Mouse (Mus musculus): Measurements from ENCODE around the gene Ypel2.

Ypel2 gene

GRCm38 (mm10) chr11:86995625-86996221, 2.2 kb upstream of the Ypel2 start:
- peak; percentile 42 to 53 for DNase-seq (ENCODE audit: low spot score in 2 of 2)

GRCm38 (mm10) chr11:86994791-86995624, 1.5 kb upstream of the Ypel2 start:
- no peak for DNase-seq (ENCODE audit: low spot score in 2 of 2)

GRCm38 (mm10) chr11:86994330-86994729, 823 bp upstream of the Ypel2 start:
- no peak for DNase-seq (ENCODE audit: low spot score in 2 of 2)

GRCm38 (mm10) chr11:86992461-86992988, 982 bp downstream of the Ypel2 start:
- no peak for DNase-seq (ENCODE audit: low spot score in 2 of 2)

- no peak for DNase-seq (ENCODE audit: low spot score in 2 of 2)
These were observed 2.3 kb downstream of the Ypel2 start for GRCm38 (mm10) chr11:86991241-86991640.

- no peak for DNase-seq (ENCODE audit: low spot score in 2 of 2)
These were observed 3.2 kb downstream of the Ypel2 start for GRCm38 (mm10) chr11:86990309-86990708.

GRCm38 (mm10) chr11:86984990-86985389, 8.5 kb downstream of the Ypel2 start:
- no peak for DNase-seq (ENCODE audit: low spot score in 2 of 2)

GRCm38 (mm10) chr11:86983056-86983455, 10.5 kb downstream of the Ypel2 start:
- DNase-seq (ENCODE audit: low spot score in 2 of 2), result no peak

- no peak for DNase-seq (ENCODE audit: low spot score in 2 of 2)
These were observed 12.2 kb downstream of the Ypel2 start for GRCm38 (mm10) chr11:86981229-86981791.

- no peak for DNase-seq (ENCODE audit: low spot score in 2 of 2)
These were observed 13.0 kb downstream of the Ypel2 start for GRCm38 (mm10) chr11:86980526-86980925.

GRCm38 (mm10) chr11:86979799-86980198, 13.7 kb downstream of the Ypel2 start:
- DNase-seq (ENCODE audit: low spot score in 2 of 2), result no peak

GRCm38 (mm10) chr11:86977242-86977641, 16.3 kb downstream of the Ypel2 start:
- DNase-seq (ENCODE audit: low spot score in 2 of 2), result no peak

GRCm38 (mm10) chr11:86974401-86974800, 19.1 kb downstream of the Ypel2 start:
- DNase-seq (ENCODE audit: low spot score in 2 of 2), result no peak

- no peak for DNase-seq (ENCODE audit: low spot score in 2 of 2)
These were observed 20.3 kb downstream of the Ypel2 start for GRCm38 (mm10) chr11:86973255-86973654.

- DNase-seq (ENCODE audit: low spot score in 2 of 2), result no peak
These were observed 22.3 kb downstream of the Ypel2 start for GRCm38 (mm10) chr11:86971057-86971753.

GRCm38 (mm10) chr11:86969041-86969821, 24.3 kb downstream of the Ypel2 start:
- no peak for DNase-seq (ENCODE audit: low spot score in 2 of 2)

GRCm38 (mm10) chr11:86967506-86967905, 26.0 kb downstream of the Ypel2 start:
- DNase-seq (ENCODE audit: low spot score in 2 of 2), result no peak

- no peak for DNase-seq (ENCODE audit: low spot score in 2 of 2)
These were observed 26.8 kb downstream of the Ypel2 start for GRCm38 (mm10) chr11:86966696-86967095.

- DNase-seq (ENCODE audit: low spot score in 2 of 2), result no peak
These were observed 28.4 kb downstream of the Ypel2 start for GRCm38 (mm10) chr11:86965079-86965478.

- no peak for DNase-seq (ENCODE audit: low spot score in 2 of 2)
These were observed 29.8 kb downstream of the Ypel2 start for GRCm38 (mm10) chr11:86963698-86964097.

- no peak for DNase-seq (ENCODE audit: low spot score in 2 of 2)
These were observed 30.5 kb downstream of the Ypel2 start for GRCm38 (mm10) chr11:86963027-86963426.
